Mouse (Mus musculus) lung, embryonic 15.5 days (tissue): ENCODE measurements at regions not wholly inside any gene's neighbourhood (a gene's known extent, or its start where the extent isn't known, plus 50 kb on each side); places are given as distances from the start of the nearest gene placed in this dataset.

Source experiments
- ATAC-seq: fragments of 200-750 bp; cut with Nextera tagmentation; 2 replicates; pipeline ENCODE4 v1.8.0; 2017; ENCODE audit warnings: moderate number of reproducible peaks, borderline replicate concordance; ENCODE audit not compliant: low FRiP score, low TSS enrichment; ENCODE audit errors: extremely low read depth
- H3K27ac ChIP-seq: fragments of 300-500 bp; sonication (generic); 2 replicates; pipeline ENCODE4 v1.5.1; 2015; ENCODE audit warnings: moderate library complexity, mild to moderate bottlenecking, inconsistent platforms
- H3K27me3 ChIP-seq: fragments of 300-500 bp; sonication (generic); 2 replicates; pipeline ENCODE4 v1.6.1; 2015; ENCODE audit warnings: inconsistent platforms
- H3K36me3 ChIP-seq: fragments of 300-500 bp; sonication (generic); 2 replicates; pipeline ENCODE4 v1.6.1; 2015; ENCODE audit warnings: inconsistent platforms
- H3K4me1 ChIP-seq: fragments of 300-500 bp; sonication (generic); 2 replicates; pipeline ENCODE4 v1.6.1; 2015; ENCODE audit warnings: inconsistent platforms
- H3K4me2 ChIP-seq: fragments of 300-500 bp; sonication (generic); 2 replicates; pipeline ENCODE4 v1.6.1; 2015; ENCODE audit warnings: inconsistent platforms, mild to moderate bottlenecking, moderate library complexity
- H3K4me3 ChIP-seq: fragments of 300-500 bp; sonication (generic); 2 replicates; pipeline ENCODE4 v1.5.1; 2015; ENCODE audit warnings: mild to moderate bottlenecking, inconsistent platforms
- H3K9ac ChIP-seq: fragments of 300-500 bp; sonication (generic); 2 replicates; pipeline ENCODE4 v1.6.1; 2015; ENCODE audit warnings: inconsistent platforms
- H3K9me3 ChIP-seq: fragments of 300-500 bp; sonication (generic); 2 replicates; pipeline ENCODE4 v1.6.1; 2016; ENCODE audit warnings: inconsistent platforms
- WGBS: fragments of 180-500 bp; shearing (Covaris S2); methylation state at CpG from one replicate; pipeline ENCODE4 v1.1.7; 2015; 5-methylcytosine and 5-hydroxymethylcytosine counted together

DNA sequence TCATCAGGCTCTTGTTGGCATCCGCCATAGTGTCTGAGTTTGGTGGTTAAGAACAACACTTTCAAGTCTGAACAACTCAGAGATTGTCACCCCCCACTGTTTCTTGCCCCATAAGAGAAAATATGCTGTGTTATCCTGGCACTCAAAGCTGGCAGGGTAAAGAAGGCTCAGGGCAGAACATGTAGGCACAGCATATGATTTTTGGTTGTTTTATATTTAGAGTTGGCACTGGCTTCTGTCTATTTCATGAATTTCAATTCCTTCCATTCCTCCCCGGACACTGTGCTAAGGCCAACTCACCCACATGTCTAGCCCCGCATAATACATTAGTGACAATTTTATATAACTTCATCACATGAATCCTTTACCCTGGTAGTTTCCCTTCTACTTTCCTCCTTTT is 83.5 kb upstream of the Fam84a start:
- H3K9ac ChIP-seq, result no peak overlapping the region
- no peak overlapping the region for H3K27ac ChIP-seq
- H3K4me3 ChIP-seq, result no peak overlapping the region
- no peaks in the 10 kb centered on the region for H3K27me3 ChIP-seq
- no peaks in the 10 kb centered on the region for H3K9me3 ChIP-seq
- H3K36me3 ChIP-seq, result no peaks in the 10 kb centered on the region
- ATAC-seq, result no peak
- H3K4me2 ChIP-seq, result no peak overlapping the region
- WGBS, result 83% methylated on average over 3 of the region's 3 CpGs
- H3K4me1 ChIP-seq, result no peaks in the 10 kb centered on the region

DNA sequence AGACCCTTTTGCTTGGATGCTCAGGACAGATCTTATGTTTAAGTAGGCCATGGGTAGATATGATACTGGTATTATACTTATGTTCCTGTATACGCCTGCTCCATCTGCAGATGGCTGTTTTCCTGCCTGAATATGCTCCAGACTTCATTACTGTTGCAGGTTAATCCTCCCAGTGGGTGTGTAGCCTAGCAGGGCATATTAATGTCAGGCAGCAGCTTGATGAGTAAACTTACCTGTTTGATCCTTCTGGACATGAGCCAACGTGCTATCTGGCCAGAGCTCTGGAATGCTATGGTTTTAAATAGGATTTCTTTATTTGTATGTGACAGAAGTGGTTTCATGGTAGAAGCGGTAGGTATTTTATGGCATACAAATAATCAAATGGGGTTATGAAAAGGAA is 60.8 kb upstream of the Fam84a start:
- Histone ChIP-seq H3K4me1 (no peaks in the 10 kb centered on the region), H3K4me3 (no peak overlapping the region), H3K27me3 (no peaks in the 10 kb centered on the region), H3K9me3 (no peaks in the 10 kb centered on the region), H3K4me2 (no peak overlapping the region), H3K27ac (no peak overlapping the region), H3K9ac (no peak overlapping the region), H3K36me3 (no peaks in the 10 kb centered on the region)
- ATAC-seq, result no peak
- 60% methylated on average over 3 of the region's 3 CpGs for WGBS

DNA sequence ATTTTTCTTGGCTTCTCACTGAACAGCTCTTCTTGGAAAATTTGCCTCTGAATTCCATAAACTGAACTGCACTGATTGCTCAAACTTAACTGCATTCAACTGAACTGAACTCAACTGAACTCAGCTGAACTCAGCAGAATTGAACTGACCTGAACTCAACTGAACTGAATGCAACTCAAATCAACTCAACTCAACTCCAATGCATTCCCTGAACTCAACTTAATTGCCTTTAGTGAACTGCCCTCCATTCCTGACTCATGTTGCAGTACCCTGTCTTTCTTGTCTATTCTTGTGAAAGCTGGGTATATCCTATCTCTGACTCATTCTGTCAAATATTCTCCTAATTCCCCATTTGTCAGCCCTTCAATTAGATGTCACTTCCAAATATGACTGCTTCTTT is 58.0 kb upstream of the Fam84a start:
- H3K9me3 ChIP-seq, result no peaks in the 10 kb centered on the region
- H3K4me1 ChIP-seq, result no peaks in the 10 kb centered on the region
- H3K36me3 ChIP-seq, result no peaks in the 10 kb centered on the region
- no peaks in the 10 kb centered on the region for H3K27me3 ChIP-seq
- H3K9ac ChIP-seq, result no peak overlapping the region
- H3K4me3 ChIP-seq, result no peak overlapping the region
- ATAC-seq, result no peak
- H3K27ac ChIP-seq, result no peak overlapping the region
- H3K4me2 ChIP-seq, result no peak overlapping the region

DNA sequence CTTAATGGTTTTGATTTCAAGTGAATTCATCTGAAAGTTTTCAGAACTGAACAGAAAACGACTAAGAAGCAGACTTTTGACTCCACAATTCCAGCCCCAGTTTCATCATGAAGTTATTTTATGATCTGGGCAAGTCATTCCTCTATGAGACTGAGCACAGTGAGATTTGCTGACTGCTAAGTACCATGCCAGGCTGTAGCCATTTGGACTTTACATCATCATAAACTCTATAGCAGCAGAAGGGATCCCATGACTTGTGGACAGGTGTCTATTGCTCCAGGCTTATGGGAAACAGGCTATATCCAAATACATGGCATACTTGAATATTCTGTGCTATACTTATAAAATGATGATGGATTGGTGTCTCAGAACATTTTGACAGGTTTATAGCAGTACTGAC is 55.4 kb upstream of the Fam84a start:
- no peaks in the 10 kb centered on the region for H3K4me1 ChIP-seq
- H3K36me3 ChIP-seq, result no peaks in the 10 kb centered on the region
- no peak overlapping the region for H3K4me3 ChIP-seq
- no peak overlapping the region for H3K27ac ChIP-seq
- no peak for ATAC-seq
- H3K9ac ChIP-seq, result no peak overlapping the region
- H3K4me2 ChIP-seq, result no peak overlapping the region
- no peaks in the 10 kb centered on the region for H3K9me3 ChIP-seq
- no peaks in the 10 kb centered on the region for H3K27me3 ChIP-seq
- 33% methylated on average over 1 of the region's 1 CpGs for WGBS

DNA sequence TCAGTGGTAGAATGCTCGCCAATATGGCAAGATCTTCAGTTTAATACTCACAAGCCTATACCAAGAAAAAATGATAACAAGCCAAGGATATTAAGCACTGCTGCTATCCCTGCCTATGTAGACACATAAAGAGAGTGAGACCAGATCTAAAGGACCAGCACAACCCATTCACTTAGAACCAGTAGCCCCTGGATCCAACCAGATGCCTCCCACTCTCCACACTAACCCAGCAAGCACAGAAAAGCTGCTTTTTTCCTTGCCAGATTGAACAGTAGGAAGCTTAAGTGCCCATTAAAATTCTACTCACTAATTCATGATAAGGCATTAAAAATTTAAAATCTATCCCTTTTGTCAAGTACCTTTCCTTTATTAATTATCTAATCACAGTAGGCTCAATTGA is 52.6 kb upstream of the Fam84a start:
- no peak overlapping the region for H3K4me3 ChIP-seq
- no peaks in the 10 kb centered on the region for H3K9me3 ChIP-seq
- no peak overlapping the region for H3K27ac ChIP-seq
- 67% methylated on average over 1 of the region's 1 CpGs for WGBS
- no peak overlapping the region for H3K4me2 ChIP-seq
- H3K36me3 ChIP-seq, result no peaks in the 10 kb centered on the region
- no peaks in the 10 kb centered on the region for H3K4me1 ChIP-seq
- H3K9ac ChIP-seq, result no peak overlapping the region
- H3K27me3 ChIP-seq, result no peaks in the 10 kb centered on the region
- no peak for ATAC-seq
